8 mouse cellular contexts compared by ENCODE assay signal in genomic region chr5:143589108-143589507, GRCm38 (mm10). TPM values are rescaled to one million over a fixed set of nuclear protein-coding genes. Genes with fewer than 3 reads are reported as not detected.
DNase-seq lines count a peak whose midpoint lies in the region; ATAC-seq lines count a peak whose summit lies in the region.
"Had no signal": no experiment of that assay in that cellular context is flagged by ENCODE, and none has a peak within 500 bp of the region (broad histone marks: within the 10 kb centered on the region; RNA-seq: fewer than 3 reads in every experiment).

No protein-coding gene starts in this region.

- no peak overlapping the region for H3K27ac ChIP-seq in hindbrain, embryonic 14.5 days
- H3K27ac ChIP-seq in hindbrain, embryonic 10.5 days, result no peak overlapping the region
- H3K27ac ChIP-seq in embryonic facial prominence, embryonic 15.5 days (replicated peaks), result no peak overlapping the region
- H3K27ac ChIP-seq in intestine, embryonic 15.5 days, result no peak overlapping the region
- H3K27ac ChIP-seq in midbrain, embryonic 16.5 days (ENCODE audit: low read length), result no peak overlapping the region

- 36% methylated on average over 17 of the region's 17 CpGs for WGBS in hindbrain, embryonic 14.5 days
- 53% methylated on average over 17 of the region's 17 CpGs for WGBS in hindbrain, embryonic 10.5 days
- WGBS in embryonic facial prominence, embryonic 15.5 days, result 18% methylated on average over 17 of the region's 17 CpGs
- WGBS in intestine, embryonic 15.5 days, result 31% methylated on average over 17 of the region's 17 CpGs
- WGBS in midbrain, embryonic 16.5 days, result 22% methylated on average over 17 of the region's 17 CpGs

- ATAC-seq in hindbrain, embryonic 14.5 days (ENCODE audit: low FRiP score), result no peak
- ATAC-seq in embryonic facial prominence, embryonic 15.5 days (ENCODE audit: insufficient number of reproducible peaks, low FRiP score, low TSS enrichment, low read depth), result no peak
- peak; percentile 78; the same call in 1 of the 2 replicates for ATAC-seq in intestine, embryonic 15.5 days
- peak; percentile 60; the same call in 1 of the 2 replicates for ATAC-seq in midbrain, embryonic 16.5 days

- no peak overlapping the region for H3K9ac ChIP-seq in hindbrain, embryonic 14.5 days
- no peak overlapping the region for H3K9ac ChIP-seq in embryonic facial prominence, embryonic 15.5 days
- no peak overlapping the region for H3K9ac ChIP-seq in intestine, embryonic 15.5 days
- H3K9ac ChIP-seq in midbrain, embryonic 16.5 days (ENCODE audit: low read depth, low read length), result no peak overlapping the region

- no peaks in the 10 kb centered on the region for H3K9me3 ChIP-seq in hindbrain, embryonic 14.5 days (ENCODE audit: control insufficient read depth, low read length)
- H3K9me3 ChIP-seq in hindbrain, embryonic 10.5 days, result no peaks in the 10 kb centered on the region
- no peaks in the 10 kb centered on the region for H3K9me3 ChIP-seq in embryonic facial prominence, embryonic 15.5 days (replicated peaks)
- no peaks in the 10 kb centered on the region for H3K9me3 ChIP-seq in intestine, embryonic 15.5 days
- no peaks in the 10 kb centered on the region for H3K9me3 ChIP-seq in midbrain, embryonic 16.5 days (replicated peaks; ENCODE audit: control insufficient read depth, low read length, poor library complexity, severe bottlenecking)

- H3K36me3 ChIP-seq in hindbrain, embryonic 14.5 days (replicated peaks; ENCODE audit: control insufficient read depth, insufficient read depth), result no peaks in the 10 kb centered on the region
- H3K36me3 ChIP-seq in hindbrain, embryonic 10.5 days, result no peaks in the 10 kb centered on the region
- H3K36me3 ChIP-seq in embryonic facial prominence, embryonic 15.5 days, result no peaks in the 10 kb centered on the region
- H3K36me3 ChIP-seq in intestine, embryonic 15.5 days, result no peaks in the 10 kb centered on the region
- no peaks in the 10 kb centered on the region for H3K36me3 ChIP-seq in midbrain, embryonic 16.5 days (ENCODE audit: control insufficient read depth, insufficient read depth, low read length)

- no peak overlapping the region for H3K4me3 ChIP-seq in hindbrain, embryonic 14.5 days (replicated peaks; ENCODE audit: low read length)
- H3K4me3 ChIP-seq in hindbrain, embryonic 10.5 days, result no peak overlapping the region
- H3K4me3 ChIP-seq in embryonic facial prominence, embryonic 15.5 days (replicated peaks), result no peak overlapping the region
- H3K4me3 ChIP-seq in intestine, embryonic 15.5 days (replicated peaks), result no peak overlapping the region
- H3K4me3 ChIP-seq in midbrain, embryonic 16.5 days (ENCODE audit: low read depth, low read length), result no peak overlapping the region

- peak; percentile 33 for DNase-seq in hindbrain, embryonic 14.5 days (ENCODE audit: low spot score)
- no peak for DNase-seq in hindbrain, embryonic 10.5 days (ENCODE audit: low spot score)
- no peak for DNase-seq in ovary, postnatal 10 days (ENCODE audit: low spot score)
- DNase-seq in thymus, postnatal 14 days, result no peak
- DNase-seq: thymus, adult 18-20 months had no signal

- no peaks in the 10 kb centered on the region for H3K27me3 ChIP-seq in hindbrain, embryonic 14.5 days (ENCODE audit: control insufficient read depth, insufficient read depth, low read length)
- no peaks in the 10 kb centered on the region for H3K27me3 ChIP-seq in hindbrain, embryonic 10.5 days (ENCODE audit: insufficient read depth, poor library complexity, severe bottlenecking)
- H3K27me3 ChIP-seq in embryonic facial prominence, embryonic 15.5 days, result no peaks in the 10 kb centered on the region
- H3K27me3 ChIP-seq in intestine, embryonic 15.5 days (replicated peaks), result no peaks in the 10 kb centered on the region
- no peaks in the 10 kb centered on the region for H3K27me3 ChIP-seq in midbrain, embryonic 16.5 days (ENCODE audit: control insufficient read depth, insufficient read depth, low read depth, low read length)

- H3K4me1 ChIP-seq in hindbrain, embryonic 14.5 days (replicated peaks; ENCODE audit: control insufficient read depth, insufficient read depth, low read length), result no peaks in the 10 kb centered on the region
- H3K4me1 ChIP-seq in hindbrain, embryonic 10.5 days (replicated peaks), result peaks cover 7% of the 10 kb centered on the region
- 0 out of 2 replicates have a peak, but pooled peaks cover 5% of the 10 kb centered on the region for H3K4me1 ChIP-seq in embryonic facial prominence, embryonic 15.5 days
- peaks cover 4% of the 10 kb centered on the region; the same call in 1 of the 2 replicates for H3K4me1 ChIP-seq in intestine, embryonic 15.5 days (replicated peaks)
- peaks cover 7% of the 10 kb centered on the region; the same call in 1 of the 2 replicates for H3K4me1 ChIP-seq in midbrain, embryonic 16.5 days (ENCODE audit: control insufficient read depth, insufficient read depth, low read length)

- no peak overlapping the region for H3K4me2 ChIP-seq in hindbrain, embryonic 14.5 days (replicated peaks)
- H3K4me2 ChIP-seq in embryonic facial prominence, embryonic 15.5 days (replicated peaks), result 0 out of 2 replicates have a peak overlapping the region, but pooled peaks have one; percentile 5
- no peak overlapping the region; the same call in 1 of the 2 replicates for H3K4me2 ChIP-seq in intestine, embryonic 15.5 days (replicated peaks)
- H3K4me2 ChIP-seq in midbrain, embryonic 16.5 days (ENCODE audit: low read length), result peak overlapping the region; percentile 28

RNA-seq across cellular contexts. Expression of gene Cyth3, which starts 33.1 kb away (rescaled TPM):
- polyA plus RNA-seq in hindbrain, embryonic 14.5 days (2014; fragmentation: Nextera tagmentation; extraction: Ambion mirVana), result 39.9 and 40.9 TPM in 2 replicates
- 33.6 and 36.4 TPM in 2 replicates for polyA plus RNA-seq in hindbrain, embryonic 10.5 days (2016; fragmentation: Nextera tagmentation; extraction: Ambion mirVana)
- 61.1 and 62.0 TPM in 2 replicates for polyA plus RNA-seq in embryonic facial prominence, embryonic 15.5 days (2015; fragmentation: Nextera tagmentation; extraction: Ambion mirVana)
- polyA plus RNA-seq in intestine, embryonic 15.5 days (2015; fragmentation: Nextera tagmentation; extraction: Ambion mirVana), result 43.7 and 44.3 TPM in 2 replicates
- polyA plus RNA-seq in midbrain, embryonic 16.5 days (2015; fragmentation: Nextera tagmentation; extraction: Ambion mirVana), result 40.2 and 40.7 TPM in 2 replicates

Comparison
In these comparisons a context has a peak if more than half of its experiments do, and no peak if none do; other contexts are left out.
1. ATAC-seq: peak in intestine, embryonic 15.5 days (single experiment) and midbrain, embryonic 16.5 days (single experiment); none in hindbrain, embryonic 14.5 days (single experiment) and embryonic facial prominence, embryonic 15.5 days (single experiment).
2. H3K4me2 ChIP-seq: peak in embryonic facial prominence, embryonic 15.5 days (single experiment) and midbrain, embryonic 16.5 days (single experiment); none in hindbrain, embryonic 14.5 days (single experiment) and intestine, embryonic 15.5 days (single experiment).